Mouse (Mus musculus) midbrain, embryonic 14.5 days (tissue): Measurements from ENCODE around the gene Sema6d. TPM values are rescaled to one million over a fixed set of nuclear protein-coding genes. Genes with fewer than 3 reads are reported as not detected.

Experiments used
- ATAC-seq: fragments of 200-750 bp; cut with Nextera tagmentation; 2 replicates; pipeline ENCODE4 v1.8.0; 2017; ENCODE audit warnings: moderate number of reproducible peaks, moderate library complexity; ENCODE audit not compliant: low FRiP score, low TSS enrichment
- DNase-seq: peaks from one replicate; pipeline ENCODE4 v3.0.0-alpha.2; 2015
- H3K27ac ChIP-seq: fragments of 300-500 bp; sonication (generic); replicated peaks from 2 replicates; pipeline ENCODE4 v1.5.1; 2014; ENCODE audit warnings: mild to moderate bottlenecking, low read depth, low read length, moderate library complexity
- H3K27me3 ChIP-seq: fragments of 300-500 bp; sonication (generic); 2 replicates; pipeline ENCODE4 v1.6.1; 2014; ENCODE audit warnings: low read length, control low read depth, mixed read lengths; ENCODE audit not compliant: control insufficient read depth, insufficient read depth
- H3K36me3 ChIP-seq: fragments of 300-500 bp; sonication (generic); 2 replicates; pipeline ENCODE4 v1.6.1; 2014; ENCODE audit warnings: low read length, control low read depth; ENCODE audit not compliant: control insufficient read depth, insufficient read depth
- H3K4me1 ChIP-seq: fragments of 300-500 bp; sonication (generic); 2 replicates; pipeline ENCODE4 v1.6.1; 2014; ENCODE audit warnings: mild to moderate bottlenecking, antibody characterized with exemption, low read length, control low read depth; ENCODE audit not compliant: control insufficient read depth, insufficient read depth
- H3K4me2 ChIP-seq: fragments of 300-500 bp; sonication (generic); 2 replicates; pipeline ENCODE4 v1.6.1; 2014; ENCODE audit warnings: mild to moderate bottlenecking, low read length, moderate library complexity
- H3K4me3 ChIP-seq: fragments of 300-500 bp; sonication (generic); replicated peaks from 2 replicates; pipeline ENCODE4 v1.5.1; 2014; ENCODE audit warnings: low read depth, low read length
- H3K9ac ChIP-seq: fragments of 300-500 bp; sonication (generic); replicated peaks from 2 replicates; pipeline ENCODE4 v1.6.1; 2014; ENCODE audit warnings: mild to moderate bottlenecking, low read length, moderate library complexity
- H3K9me3 ChIP-seq: fragments of 300-500 bp; sonication (generic); 2 replicates; pipeline ENCODE4 v1.6.1; 2016; ENCODE audit warnings: low read length, control low read depth, mixed read lengths; ENCODE audit not compliant: control insufficient read depth
- WGBS: fragments of 180-500 bp; shearing (Covaris S2); extraction: QIAGEN DNeasy Blood & Tissue Kit; methylation state at CpG from one replicate; pipeline ENCODE4 v1.1.7; 2014; 5-methylcytosine and 5-hydroxymethylcytosine counted together
- polyA plus RNA-seq: library from polyadenylated mRNA; unstranded; fragments of >200 nt; fragmentation: Nextera tagmentation; extraction: Ambion mirVana; gene quantifications from 2 replicates; pipeline ENCODE4 v1.2.1, GENCODE M21; 2014

The Sema6d gene
- polyA plus RNA-seq, 1 experiment from 2014 or later, result 24.9 TPM

DNA sequence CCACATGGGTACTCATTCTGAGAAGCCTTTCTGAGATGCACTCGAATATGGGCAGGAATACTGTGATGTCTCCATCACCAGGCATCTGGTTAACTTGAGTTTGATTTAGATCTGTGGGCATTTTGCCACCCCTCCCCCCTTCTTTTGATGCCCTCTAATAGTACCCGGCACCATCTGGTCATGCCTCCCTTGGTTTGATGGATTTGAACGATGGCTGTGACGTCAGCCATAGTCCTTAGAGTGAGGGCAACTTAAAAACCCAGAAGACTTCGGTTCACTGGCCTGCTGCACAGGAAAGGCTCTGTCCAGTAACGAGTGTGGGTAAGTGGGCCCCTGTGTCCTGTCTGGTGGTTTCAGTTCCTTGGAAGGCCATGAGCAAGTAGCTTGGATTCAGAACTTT lies 522.5 kb downstream of the Sema6d start:
- H3K4me3 ChIP-seq, result peak overlapping the region; percentile 70
- peak overlapping the region; percentile 99 for H3K4me2 ChIP-seq
- ATAC-seq, result no peak; the same call in 1 of the 2 replicates
- no peaks in the 10 kb centered on the region; the same call in 1 of the 2 replicates for H3K27me3 ChIP-seq
- no peak overlapping the region; the same call in 1 of the 2 replicates for H3K27ac ChIP-seq
- DNase-seq, result peak; percentile 55
- H3K36me3 ChIP-seq, result no peaks in the 10 kb centered on the region
- H3K4me1 ChIP-seq, result peaks cover 19% of the 10 kb centered on the region; the same call in 1 of the 2 replicates
- peak overlapping the region; percentile 27; the same call in 1 of the 2 replicates for H3K9ac ChIP-seq
- H3K9me3 ChIP-seq, result no peaks in the 10 kb centered on the region
- 23% methylated on average over 6 of the region's 6 CpGs for WGBS

- Histone ChIP-seq H3K36me3 (no peaks in the 10 kb centered on the region), H3K4me3 (peak overlapping the region; percentile 70), H3K27me3 (no peaks in the 10 kb centered on the region; the same call in 1 of the 2 replicates), H3K9ac (no peak overlapping the region; the same call in 1 of the 2 replicates), H3K4me1 (peaks cover 19% of the 10 kb centered on the region; the same call in 1 of the 2 replicates), H3K4me2 (peak overlapping the region; percentile 99), H3K27ac (no peak overlapping the region; the same call in 1 of the 2 replicates), H3K9me3 (no peaks in the 10 kb centered on the region)
- ATAC-seq (no peak), DNase-seq (peak; percentile 29)
- 41% methylated on average over 10 of the region's 10 CpGs for WGBS
Observed at GRCm38 (mm10) chr2:124612727-124613510, 523.1 kb downstream of the Sema6d start.

GRCm38 (mm10) chr2:124613671-124614210 lies 524.0 kb downstream of the Sema6d start:
- Histone ChIP-seq H3K27ac (no peak overlapping the region), H3K27me3 (no peaks in the 10 kb centered on the region), H3K9me3 (no peaks in the 10 kb centered on the region), H3K9ac (no peak overlapping the region), H3K36me3 (no peaks in the 10 kb centered on the region), H3K4me2 (peak overlapping the region; percentile 99), H3K4me1 (peaks cover 22% of the 10 kb centered on the region; the same call in 1 of the 2 replicates), H3K4me3 (no peak overlapping the region)
- no peak for DNase-seq
- 66% methylated on average over 3 of the region's 3 CpGs for WGBS
- ATAC-seq, result no peak

- no peak overlapping the region for H3K9ac ChIP-seq
- H3K27me3 ChIP-seq, result no peaks in the 10 kb centered on the region
- 76% methylated on average over 4 of the region's 4 CpGs for WGBS
- H3K27ac ChIP-seq, result no peak overlapping the region
- no peak for ATAC-seq
- no peaks in the 10 kb centered on the region for H3K36me3 ChIP-seq
- no peaks in the 10 kb centered on the region for H3K9me3 ChIP-seq
- H3K4me3 ChIP-seq, result no peak overlapping the region
- H3K4me2 ChIP-seq, result no peak overlapping the region
- H3K4me1 ChIP-seq, result peaks cover 11% of the 10 kb centered on the region; the same call in 1 of the 2 replicates
- no peak for DNase-seq
Observed at GRCm38 (mm10) chr2:124616746-124617145, 527.0 kb downstream of the Sema6d start.

DNA sequence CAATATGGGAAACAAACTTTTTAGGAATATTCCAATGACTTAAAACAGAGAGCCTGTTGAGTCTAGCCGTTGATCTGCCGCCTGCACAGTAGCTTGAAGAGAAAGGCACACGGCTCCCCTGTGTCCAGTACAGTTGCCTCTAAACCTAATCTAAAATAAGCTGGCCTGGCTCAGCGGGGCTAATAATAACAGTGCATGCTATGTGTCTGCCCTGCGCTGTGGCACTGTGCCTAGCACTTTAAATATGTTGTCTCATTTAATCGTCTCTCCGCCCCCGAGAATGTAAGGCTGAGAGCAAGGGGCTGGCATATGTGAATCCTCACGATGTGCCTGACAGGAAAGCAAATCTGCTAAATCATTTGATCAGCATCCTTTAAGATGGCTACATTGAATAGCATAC lies 527.7 kb downstream of the Sema6d start:
- no peak overlapping the region for H3K27ac ChIP-seq
- no peak overlapping the region for H3K4me2 ChIP-seq
- no peak for DNase-seq
- 76% methylated on average over 9 of the region's 9 CpGs for WGBS
- H3K4me3 ChIP-seq, result no peak overlapping the region
- ATAC-seq, result no peak
- H3K27me3 ChIP-seq, result no peaks in the 10 kb centered on the region
- peaks cover 5% of the 10 kb centered on the region; the same call in 1 of the 2 replicates for H3K4me1 ChIP-seq
- H3K9me3 ChIP-seq, result no peaks in the 10 kb centered on the region
- H3K9ac ChIP-seq, result no peak overlapping the region
- H3K36me3 ChIP-seq, result no peaks in the 10 kb centered on the region

GRCm38 (mm10) chr2:124618091-124618490 lies 528.3 kb downstream of the Sema6d start:
- Histone ChIP-seq H3K9me3 (no peaks in the 10 kb centered on the region), H3K9ac (no peak overlapping the region), H3K4me3 (no peak overlapping the region), H3K27ac (no peak overlapping the region), H3K4me1 (peaks cover 4% of the 10 kb centered on the region; the same call in 1 of the 2 replicates), H3K36me3 (no peaks in the 10 kb centered on the region), H3K27me3 (no peaks in the 10 kb centered on the region), H3K4me2 (0 out of 2 replicates have a peak overlapping the region, but pooled peaks have one; percentile 2)
- ATAC-seq (no peak), DNase-seq (no peak)
- 86% methylated on average over 5 of the region's 5 CpGs for WGBS

- no peak overlapping the region for H3K9ac ChIP-seq
- ATAC-seq (no peak), DNase-seq (no peak)
- WGBS, result 75% methylated on average over 3 of the region's 3 CpGs
- no peaks in the 10 kb centered on the region for H3K36me3 ChIP-seq
- H3K27ac ChIP-seq, result no peak overlapping the region
- no peaks in the 10 kb centered on the region for H3K9me3 ChIP-seq
- no peaks in the 10 kb centered on the region for H3K27me3 ChIP-seq
- H3K4me3 ChIP-seq, result no peak overlapping the region
- peaks cover 4% of the 10 kb centered on the region; the same call in 1 of the 2 replicates for H3K4me1 ChIP-seq
- H3K4me2 ChIP-seq, result no peak overlapping the region
Observed at GRCm38 (mm10) chr2:124618526-124619219, 528.9 kb downstream of the Sema6d start.

GRCm38 (mm10) chr2:124620470-124620869 lies 530.7 kb downstream of the Sema6d start:
- Histone ChIP-seq H3K36me3 (no peaks in the 10 kb centered on the region), H3K9me3 (no peaks in the 10 kb centered on the region), H3K4me3 (no peak overlapping the region)

More at GRCm38 (mm10) chr2:124620470-124620869, 530.7 kb downstream of the Sema6d start:
- H3K27ac ChIP-seq, result no peak overlapping the region
- no peaks in the 10 kb centered on the region for H3K27me3 ChIP-seq
- H3K4me2 ChIP-seq, result no peak overlapping the region
- H3K4me1 ChIP-seq, result peaks cover 4% of the 10 kb centered on the region; the same call in 1 of the 2 replicates
- WGBS, result 76% methylated on average over 6 of the region's 6 CpGs
- ATAC-seq (no peak), DNase-seq (no peak)
- no peak overlapping the region for H3K9ac ChIP-seq
